Mouse (Mus musculus) heart, postnatal 0 days (tissue): ENCODE results near the gene 1700020L24Rik. TPM values are rescaled to one million over a fixed set of nuclear protein-coding genes. Genes with fewer than 3 reads are reported as not detected.

ENCODE experiments used
- ATAC-seq: fragments of 200-750 bp; cut with Nextera tagmentation; 2 replicates; pipeline ENCODE4 v1.8.0; 2017; ENCODE audit warnings: low read depth, moderate number of reproducible peaks, moderate library complexity; ENCODE audit not compliant: insufficient read depth
- DNase-seq: peaks from one replicate; pipeline ENCODE4 v3.0.0-alpha.2; 2016; ENCODE audit warnings: low spot score
- H3K27ac ChIP-seq: fragments of 300-500 bp; sonication (generic); 2 replicates; pipeline ENCODE4 v1.5.1; 2014; ENCODE audit warnings: low read depth, mild to moderate bottlenecking
- H3K27me3 ChIP-seq: fragments of 300-500 bp; sonication (generic); 2 replicates; pipeline ENCODE4 v1.6.1; 2014; ENCODE audit warnings: low read length, mixed read lengths; ENCODE audit not compliant: control insufficient read depth, insufficient read depth
- H3K36me3 ChIP-seq: fragments of 300-500 bp; sonication (generic); replicated peaks from 2 replicates; pipeline ENCODE4 v1.6.1; 2014; ENCODE audit warnings: low read length, mixed read lengths; ENCODE audit not compliant: control insufficient read depth, insufficient read depth
- H3K4me1 ChIP-seq: fragments of 300-500 bp; sonication (generic); 2 replicates; pipeline ENCODE4 v1.6.1; 2014; ENCODE audit warnings: antibody characterized with exemption; ENCODE audit not compliant: control insufficient read depth, insufficient read depth
- H3K4me2 ChIP-seq: fragments of 300-500 bp; sonication (generic); 2 replicates; pipeline ENCODE4 v1.6.1; 2014; ENCODE audit warnings: low read depth, mild to moderate bottlenecking, low read length, moderate library complexity
- H3K4me3 ChIP-seq: fragments of 300-500 bp; sonication (generic); 2 replicates; pipeline ENCODE4 v1.5.1; 2014; ENCODE audit warnings: low read depth, low read length
- H3K9ac ChIP-seq: fragments of 300-500 bp; sonication (generic); replicated peaks from 2 replicates; pipeline ENCODE4 v1.6.1; 2014; ENCODE audit warnings: low read depth, low read length, mixed read lengths
- H3K9me3 ChIP-seq: fragments of 300-500 bp; sonication (generic); replicated peaks from 2 replicates; pipeline ENCODE4 v1.6.1; 2016; ENCODE audit warnings: low read length; ENCODE audit not compliant: control insufficient read depth
- CTCF ChIP-seq: IDR thresholded peaks from 2 replicates; pipeline ENCODE4 v1.5.1; 2016; ENCODE audit warnings: antibody characterized with exemption, control low read depth, low read depth
- EP300 ChIP-seq: IDR thresholded peaks from 2 replicates; pipeline ENCODE4 v1.6.1; 2016; ENCODE audit warnings: antibody characterized with exemption, low read depth
- WGBS: fragments of 180-500 bp; shearing (Covaris S2); extraction: QIAGEN DNeasy Blood & Tissue Kit; methylation state at CpG from one replicate; pipeline ENCODE4 v1.1.7; 2014; 5-methylcytosine and 5-hydroxymethylcytosine counted together
- polyA plus RNA-seq: library from polyadenylated mRNA; unstranded; fragments of >200 nt; fragmentation: Nextera tagmentation; extraction: Ambion mirVana; gene quantifications from 2 replicates; pipeline ENCODE4 v1.2.1, GENCODE M21; 2015
- total RNA-seq: library from RNA; depleted of rRNA; stranded (reverse); fragments of >200 nt; gene quantifications from 2 replicates; pipeline ENCODE4 v1.2.3, GENCODE M21; 2014; ENCODE audit warnings: low replicate concordance

Gene 1700020L24Rik
- total and polyA plus RNA-seq, 2 experiments from 2014 or later, result 1.1 TPM; not detected in 1

- WGBS, result 5% methylated on average over 5 of the region's 5 CpGs
- H3K4me2 ChIP-seq, result no peak overlapping the region
- H3K27ac ChIP-seq, result no peak overlapping the region
- DNase-seq, result peak; percentile 55
- H3K4me1 ChIP-seq, result no peaks in the 10 kb centered on the region
- no peak overlapping the region for H3K4me3 ChIP-seq
- peaks cover 34% of the 10 kb centered on the region for H3K27me3 ChIP-seq
- TF ChIP-seq EP300 (no peak), CTCF (no peak)
- no peaks in the 10 kb centered on the region for H3K36me3 ChIP-seq
- no peaks in the 10 kb centered on the region for H3K9me3 ChIP-seq
- ATAC-seq, result no peak
- H3K9ac ChIP-seq, result no peak overlapping the region
These were observed 20.4 kb upstream of the 1700020L24Rik start for GRCm38 (mm10) chr11:83417080-83417479.

DNA sequence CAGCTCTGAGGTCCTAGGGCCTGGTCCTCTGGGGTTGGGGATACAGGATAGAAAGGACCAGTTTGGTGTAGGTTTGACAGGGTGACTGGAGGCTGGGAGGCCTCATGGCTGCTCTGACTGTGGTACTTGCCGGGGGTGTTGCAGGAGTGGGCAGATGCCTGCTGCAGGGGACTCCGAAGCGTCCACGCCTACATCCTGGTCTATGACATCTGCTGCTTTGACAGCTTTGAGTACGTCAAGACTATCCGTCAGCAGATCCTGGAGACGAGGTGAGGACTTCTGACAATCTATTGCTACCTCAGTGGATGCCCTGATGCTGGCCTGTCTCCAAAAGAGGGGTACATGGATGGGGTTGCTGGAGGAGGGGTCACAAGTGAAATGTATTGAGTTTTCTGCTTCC is 19.8 kb upstream of the 1700020L24Rik start:
- 73% methylated on average over 7 of the region's 7 CpGs for WGBS
- Histone ChIP-seq H3K36me3 (no peaks in the 10 kb centered on the region), H3K4me2 (no peak overlapping the region), H3K27me3 (peaks cover 34% of the 10 kb centered on the region), H3K27ac (no peak overlapping the region), H3K4me3 (no peak overlapping the region), H3K4me1 (no peaks in the 10 kb centered on the region), H3K9me3 (no peaks in the 10 kb centered on the region), H3K9ac (no peak overlapping the region)
- no peak for ATAC-seq
- DNase-seq, result no peak
- TF ChIP-seq CTCF, result no peak
- no peak for TF ChIP-seq EP300

DNA sequence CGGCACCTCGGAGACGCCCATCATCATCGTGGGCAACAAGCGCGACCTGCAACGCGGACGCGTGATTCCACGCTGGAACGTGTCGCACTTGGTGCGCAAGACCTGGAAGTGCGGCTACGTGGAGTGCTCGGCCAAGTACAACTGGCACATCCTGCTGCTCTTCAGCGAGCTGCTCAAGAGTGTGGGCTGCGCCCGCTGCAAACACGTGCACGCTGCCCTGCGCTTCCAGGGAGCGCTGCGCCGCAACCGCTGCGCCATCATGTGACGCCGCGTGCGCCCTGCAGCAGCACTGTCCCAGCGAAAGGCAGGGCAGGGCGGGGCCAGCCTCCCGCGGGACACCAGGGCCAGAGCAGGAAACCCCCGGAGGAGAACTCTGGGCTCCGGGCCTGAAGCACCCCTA is 18.9 kb upstream of the 1700020L24Rik start:
- TF ChIP-seq CTCF (peak; percentile 40), EP300 (no peak)
- peak overlapping the region; percentile 36 for H3K4me2 ChIP-seq
- no peaks in the 10 kb centered on the region for H3K4me1 ChIP-seq
- 8% methylated on average over 38 of the region's 38 CpGs for WGBS
- H3K9ac ChIP-seq, result no peak overlapping the region
- peaks cover 34% of the 10 kb centered on the region for H3K27me3 ChIP-seq
- no peaks in the 10 kb centered on the region for H3K36me3 ChIP-seq
- DNase-seq (no peak), ATAC-seq (peak; percentile 53)
- H3K4me3 ChIP-seq, result no peak overlapping the region
- no peak overlapping the region for H3K27ac ChIP-seq
- no peaks in the 10 kb centered on the region for H3K9me3 ChIP-seq

GRCm38 (mm10) chr11:83420338-83420737 is 17.1 kb upstream of the 1700020L24Rik start:
- Histone ChIP-seq H3K4me2 (no peak overlapping the region), H3K9ac (no peak overlapping the region), H3K4me3 (no peak overlapping the region), H3K9me3 (no peaks in the 10 kb centered on the region), H3K36me3 (no peaks in the 10 kb centered on the region), H3K27me3 (peaks cover 34% of the 10 kb centered on the region), H3K27ac (no peak overlapping the region), H3K4me1 (no peaks in the 10 kb centered on the region)
- ATAC-seq (no peak), DNase-seq (no peak)
- no peak for TF ChIP-seq EP300
- TF ChIP-seq CTCF, result peak; percentile 28; the same call in 1 of the 2 replicates
- WGBS, result 31% methylated on average over 4 of the region's 4 CpGs

DNA sequence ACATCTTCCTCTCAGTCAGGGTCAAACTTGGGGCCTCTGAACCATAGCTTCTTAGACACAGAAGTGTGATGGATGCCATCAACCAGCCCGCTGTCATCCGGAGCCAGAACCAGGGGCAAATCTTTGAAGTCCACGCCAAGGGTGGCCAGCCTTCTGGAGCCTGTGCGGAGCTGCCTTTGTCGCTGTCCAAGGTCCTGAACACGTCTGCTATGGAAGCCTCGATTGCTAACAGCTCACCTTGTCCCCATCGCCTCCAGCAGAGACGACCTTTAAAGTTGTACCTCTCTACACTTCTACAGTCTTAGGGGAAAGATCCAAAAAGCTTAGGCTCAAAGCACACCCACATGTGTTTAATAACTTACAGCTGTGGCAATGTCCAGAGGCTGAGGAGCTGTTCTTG is 16.2 kb upstream of the 1700020L24Rik start:
- Histone ChIP-seq H3K4me2 (no peak overlapping the region), H3K27ac (no peak overlapping the region), H3K36me3 (no peaks in the 10 kb centered on the region), H3K9me3 (no peaks in the 10 kb centered on the region), H3K4me3 (no peak overlapping the region), H3K4me1 (no peaks in the 10 kb centered on the region), H3K27me3 (peaks cover 34% of the 10 kb centered on the region), H3K9ac (no peak overlapping the region)
- peak; percentile 71 for DNase-seq
- ATAC-seq, result peak; percentile 28; the same call in 1 of the 2 replicates
- TF ChIP-seq CTCF (no peak), EP300 (no peak)
- whole genome bisulfite sequencing, result under 1% methylated on average over 9 of the region's 9 CpGs

DNA sequence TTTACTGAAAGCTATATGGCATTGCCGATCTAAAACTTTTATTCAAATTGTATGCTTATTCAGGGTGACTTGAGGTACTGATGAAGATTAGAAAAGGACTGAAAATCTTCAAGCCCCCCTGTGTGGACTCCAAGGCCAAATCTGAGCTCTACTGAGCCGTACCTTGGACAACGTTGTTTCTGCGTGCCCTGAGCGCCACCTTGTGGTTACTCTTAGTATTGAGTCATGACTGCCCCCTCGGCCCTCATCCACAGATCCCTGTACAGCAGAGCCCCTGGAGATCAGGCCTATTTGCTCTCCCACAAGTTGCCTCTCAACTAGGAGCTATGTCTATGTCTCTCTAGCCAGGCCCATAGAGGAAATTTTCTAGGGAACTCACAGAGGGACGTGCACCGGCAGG is 12.8 kb upstream of the 1700020L24Rik start:
- no peak overlapping the region for H3K9ac ChIP-seq
- H3K9me3 ChIP-seq, result no peaks in the 10 kb centered on the region
- H3K27ac ChIP-seq, result no peak overlapping the region
- 3% methylated on average over 8 of the region's 8 CpGs for WGBS
- no peak for DNase-seq
- no peak overlapping the region for H3K4me2 ChIP-seq
- ATAC-seq, result no peak
- H3K4me3 ChIP-seq, result no peak overlapping the region
- TF ChIP-seq EP300 (no peak), CTCF (peak; percentile 94)
- peaks cover 26% of the 10 kb centered on the region for H3K27me3 ChIP-seq
- no peaks in the 10 kb centered on the region for H3K36me3 ChIP-seq
- no peaks in the 10 kb centered on the region for H3K4me1 ChIP-seq
